Mouse (Mus musculus): ENCODE data around the gene Gstt2. TPM values are rescaled to one million over a fixed set of nuclear protein-coding genes. Genes with fewer than 3 reads are reported as not detected.

Gene Gstt2
- polyA plus RNA-seq, 1 experiment from 2014 or later, result 7.9 TPM

DNA sequence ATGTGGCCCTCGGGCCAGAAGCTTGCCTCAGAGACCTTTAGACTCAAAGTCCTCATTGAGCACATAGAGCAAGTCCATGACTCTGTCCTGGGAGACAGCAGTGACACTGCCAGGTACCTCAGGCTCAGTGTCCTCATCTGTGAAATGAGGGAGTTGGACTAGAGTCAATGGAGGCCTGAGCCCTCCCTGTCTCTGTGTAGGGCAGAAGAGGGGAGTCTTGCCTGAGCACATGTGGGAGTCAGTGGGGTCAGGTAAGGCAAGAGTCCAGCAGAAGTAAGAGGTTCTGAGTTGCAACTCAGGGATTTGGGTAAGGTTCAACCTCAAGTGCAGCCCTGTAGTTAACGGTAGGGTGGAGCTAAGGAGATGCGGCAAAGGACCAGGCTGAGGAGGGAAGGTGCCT is 19.8 kb upstream of the Gstt2 start:
- Histone ChIP-seq H3K4me1 (ENCODE audit: control insufficient read depth, insufficient read depth, low read depth, low read length) (peaks cover 16% of the 10 kb centered on the region), H3K27me3 (replicated peaks; ENCODE audit: control insufficient read depth, insufficient read depth, low read length) (no peaks in the 10 kb centered on the region), H3K9me3 (ENCODE audit: control insufficient read depth, low read length) (no peaks in the 10 kb centered on the region), H3K9ac (ENCODE audit: low read depth, low read length) (no peak overlapping the region), H3K4me2 (ENCODE audit: low read length) (no peak overlapping the region), H3K27ac (ENCODE audit: low read depth, low read length) (no peak overlapping the region), H3K36me3 (ENCODE audit: control insufficient read depth, insufficient read depth, low read length) (no peaks in the 10 kb centered on the region), H3K4me3 (ENCODE audit: low read length) (no peak overlapping the region)
- ATAC-seq, result no peak
- WGBS, result 85% methylated on average over 3 of the region's 3 CpGs

DNA sequence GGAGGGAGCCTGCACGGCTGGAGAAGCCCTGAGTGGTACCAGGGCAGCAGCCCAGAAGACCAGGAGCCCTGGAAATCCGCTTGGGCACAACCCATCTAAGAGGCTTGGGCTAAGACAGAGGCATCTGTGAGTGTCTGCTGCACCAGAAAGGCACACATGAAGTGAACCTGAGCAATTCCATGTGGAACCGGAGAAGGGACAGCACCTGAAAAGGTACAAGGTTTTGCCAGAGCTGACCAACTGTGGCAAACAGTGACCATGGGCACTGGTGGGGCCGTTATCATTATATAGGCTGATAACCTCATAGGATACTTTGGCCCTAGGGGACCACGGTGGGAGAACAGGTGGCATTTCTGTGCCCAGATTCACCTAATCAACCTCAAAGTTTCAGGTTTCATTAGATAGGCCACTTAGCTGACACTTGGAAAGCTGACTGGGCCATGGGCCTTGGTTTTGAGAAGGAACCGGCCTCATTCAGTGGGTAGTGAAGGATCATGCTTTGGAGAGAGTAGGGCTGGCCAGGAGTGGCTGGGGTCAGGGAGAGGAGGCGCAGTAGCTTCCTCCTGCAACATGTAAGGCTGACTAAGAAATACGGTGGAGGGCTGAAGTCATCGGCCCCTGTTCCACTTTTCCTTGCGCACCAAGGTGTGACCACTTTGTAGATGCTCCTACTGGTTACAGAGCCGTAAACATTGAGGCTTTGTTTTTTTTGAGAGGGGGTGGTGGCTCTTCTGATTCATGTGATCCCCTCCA is 19.1 kb upstream of the Gstt2 start:
- no peaks in the 10 kb centered on the region for H3K27me3 ChIP-seq (replicated peaks; ENCODE audit: control insufficient read depth, insufficient read depth, low read length)
- H3K9ac ChIP-seq (ENCODE audit: low read depth, low read length), result no peak overlapping the region
- H3K4me2 ChIP-seq (ENCODE audit: low read length), result no peak overlapping the region
- no peak overlapping the region for H3K27ac ChIP-seq (ENCODE audit: low read depth, low read length)
- H3K4me1 ChIP-seq (ENCODE audit: control insufficient read depth, insufficient read depth, low read depth, low read length), result peaks cover 17% of the 10 kb centered on the region
- ATAC-seq, result no peak
- WGBS, result 84% methylated on average over 11 of the region's 11 CpGs
- no peaks in the 10 kb centered on the region for H3K9me3 ChIP-seq (ENCODE audit: control insufficient read depth, low read length)
- H3K36me3 ChIP-seq (ENCODE audit: control insufficient read depth, insufficient read depth, low read length), result no peaks in the 10 kb centered on the region
- no peak overlapping the region for H3K4me3 ChIP-seq (ENCODE audit: low read length)

DNA sequence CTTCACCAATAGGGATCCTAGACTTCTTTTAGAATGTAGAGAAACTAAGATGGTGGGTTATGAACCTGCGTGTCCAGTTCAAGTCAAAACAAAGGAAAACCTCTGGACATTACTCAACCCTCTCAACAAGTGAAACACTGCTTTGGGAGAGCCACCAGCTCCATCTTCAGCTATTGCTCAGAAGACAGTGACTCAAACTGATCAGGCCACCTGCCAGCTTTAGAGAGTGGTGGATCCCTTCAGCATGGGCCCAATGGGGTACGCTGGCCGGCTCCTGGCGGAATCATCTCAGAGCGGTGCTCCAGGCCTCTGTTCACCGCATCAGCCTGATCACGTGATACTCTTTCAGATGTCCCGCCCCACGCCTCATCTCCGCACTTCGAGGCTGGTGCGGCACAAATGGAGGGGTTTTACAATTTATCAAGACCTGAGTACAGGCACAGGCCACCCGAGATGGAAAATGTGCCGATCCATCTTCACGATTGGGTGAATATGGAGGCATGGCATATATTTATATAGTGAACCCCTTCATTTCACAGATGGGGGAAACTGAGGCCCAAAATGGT is 18.3 kb upstream of the Gstt2 start:
- no peak for ATAC-seq
- 84% methylated on average over 15 of the region's 15 CpGs for WGBS
- no peak overlapping the region for H3K27ac ChIP-seq (ENCODE audit: low read depth, low read length)

DNA sequence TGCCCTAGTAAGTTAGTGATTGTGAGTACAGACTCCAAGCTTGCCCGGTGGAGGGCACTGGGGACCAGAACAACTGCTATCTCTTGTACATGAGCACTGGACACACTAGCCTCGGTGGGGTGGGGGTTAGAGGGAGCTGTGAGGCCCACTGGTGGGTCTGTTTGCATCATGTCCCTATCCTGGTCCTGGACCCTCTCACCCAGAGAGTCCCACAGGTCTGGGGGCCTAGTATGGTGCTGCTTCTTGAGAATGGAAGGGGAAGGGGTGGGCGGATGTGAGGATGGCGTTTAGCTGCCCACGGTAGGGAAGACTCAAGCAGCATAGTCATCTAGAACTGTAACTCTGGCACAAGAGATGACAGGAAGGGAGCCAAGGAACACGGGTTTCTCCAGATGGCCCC is 17.6 kb upstream of the Gstt2 start:
- Histone ChIP-seq H3K36me3 (ENCODE audit: control insufficient read depth, insufficient read depth, low read length) (no peaks in the 10 kb centered on the region), H3K4me1 (ENCODE audit: control insufficient read depth, insufficient read depth, low read depth, low read length) (peaks cover 12% of the 10 kb centered on the region), H3K9me3 (ENCODE audit: control insufficient read depth, low read length) (no peaks in the 10 kb centered on the region), H3K27me3 (replicated peaks; ENCODE audit: control insufficient read depth, insufficient read depth, low read length) (no peaks in the 10 kb centered on the region), H3K27ac (ENCODE audit: low read depth, low read length) (no peak overlapping the region), H3K9ac (ENCODE audit: low read depth, low read length) (no peak overlapping the region), H3K4me3 (ENCODE audit: low read length) (no peak overlapping the region), H3K4me2 (ENCODE audit: low read length) (no peak overlapping the region)
- WGBS, result 85% methylated on average over 6 of the region's 6 CpGs
- ATAC-seq, result no peak

More for the DNA sequence above, 18.3 kb upstream of the Gstt2 start:
- no peak overlapping the region for H3K4me3 ChIP-seq (ENCODE audit: low read length)
- no peaks in the 10 kb centered on the region for H3K9me3 ChIP-seq (ENCODE audit: control insufficient read depth, low read length)
- H3K9ac ChIP-seq (ENCODE audit: low read depth, low read length), result no peak overlapping the region
- no peaks in the 10 kb centered on the region for H3K27me3 ChIP-seq (replicated peaks; ENCODE audit: control insufficient read depth, insufficient read depth, low read length)
- H3K4me2 ChIP-seq (ENCODE audit: low read length), result no peak overlapping the region
- H3K4me1 ChIP-seq (ENCODE audit: control insufficient read depth, insufficient read depth, low read depth, low read length), result peaks cover 16% of the 10 kb centered on the region
- H3K36me3 ChIP-seq (ENCODE audit: control insufficient read depth, insufficient read depth, low read length), result no peaks in the 10 kb centered on the region

DNA sequence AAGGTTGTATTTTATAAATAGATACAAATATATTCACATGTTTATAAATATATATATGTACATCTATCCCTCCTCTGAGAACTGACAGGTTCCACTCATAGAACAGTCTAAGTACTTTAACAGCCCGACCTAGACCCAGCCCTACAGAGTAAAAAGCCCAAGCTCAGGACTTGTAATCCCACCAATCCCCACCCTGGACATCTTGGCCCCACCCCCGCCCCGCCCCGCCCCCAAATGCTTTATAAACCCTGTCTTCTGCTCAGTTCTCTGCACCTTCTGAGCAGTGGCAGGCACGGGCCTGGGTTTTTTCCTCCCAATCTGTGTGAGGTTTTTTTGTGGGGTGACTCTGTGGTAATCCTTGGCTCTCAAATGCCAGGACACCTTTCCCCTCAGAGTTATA is 16.9 kb upstream of the Gstt2 start:
- Histone ChIP-seq H3K9me3 (ENCODE audit: control insufficient read depth, low read length) (no peaks in the 10 kb centered on the region), H3K27ac (ENCODE audit: low read depth, low read length) (no peak overlapping the region), H3K4me1 (ENCODE audit: control insufficient read depth, insufficient read depth, low read depth, low read length) (peaks cover 12% of the 10 kb centered on the region), H3K4me3 (ENCODE audit: low read length) (no peak overlapping the region), H3K9ac (ENCODE audit: low read depth, low read length) (no peak overlapping the region), H3K27me3 (replicated peaks; ENCODE audit: control insufficient read depth, insufficient read depth, low read length) (no peaks in the 10 kb centered on the region), H3K36me3 (ENCODE audit: control insufficient read depth, insufficient read depth, low read length) (no peaks in the 10 kb centered on the region), H3K4me2 (ENCODE audit: low read length) (no peak overlapping the region)
- 56% methylated on average over 5 of the region's 5 CpGs for WGBS
- 0 out of 2 replicates have a peak, but pooled peaks have one; percentile 12 for ATAC-seq

DNA sequence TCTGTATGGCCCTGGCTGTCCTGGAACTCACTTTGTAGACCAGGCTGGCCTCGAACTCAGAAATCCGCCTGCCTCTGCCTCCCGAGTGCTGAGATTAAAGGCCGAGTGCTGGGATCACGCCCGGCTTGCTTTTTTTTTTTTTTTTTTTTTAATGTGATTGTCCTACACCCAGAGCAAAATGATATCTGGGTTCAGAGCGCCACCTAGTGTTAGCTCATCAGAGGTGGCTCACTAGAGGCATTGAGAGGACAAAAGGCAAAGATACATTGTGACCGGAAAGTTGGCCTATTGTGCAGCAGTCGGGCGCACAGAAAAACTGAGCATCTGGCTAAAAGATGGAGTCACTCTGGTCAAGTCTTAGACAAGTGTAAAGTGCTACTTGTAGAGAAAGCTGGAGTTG is 16.2 kb upstream of the Gstt2 start:
- H3K9ac ChIP-seq (ENCODE audit: low read depth, low read length), result no peak overlapping the region
- peak; percentile 55; the same call in 1 of the 2 replicates for ATAC-seq
- H3K4me2 ChIP-seq (ENCODE audit: low read length), result no peak overlapping the region
- H3K9me3 ChIP-seq (ENCODE audit: control insufficient read depth, low read length), result no peaks in the 10 kb centered on the region
- H3K4me1 ChIP-seq (ENCODE audit: control insufficient read depth, insufficient read depth, low read depth, low read length), result peaks cover 9% of the 10 kb centered on the region
- WGBS, result 17% methylated on average over 10 of the region's 10 CpGs
- H3K27me3 ChIP-seq (replicated peaks; ENCODE audit: control insufficient read depth, insufficient read depth, low read length), result no peaks in the 10 kb centered on the region
- H3K27ac ChIP-seq (ENCODE audit: low read depth, low read length), result no peak overlapping the region
- no peak overlapping the region for H3K4me3 ChIP-seq (ENCODE audit: low read length)
- no peaks in the 10 kb centered on the region for H3K36me3 ChIP-seq (ENCODE audit: control insufficient read depth, insufficient read depth, low read length)

DNA sequence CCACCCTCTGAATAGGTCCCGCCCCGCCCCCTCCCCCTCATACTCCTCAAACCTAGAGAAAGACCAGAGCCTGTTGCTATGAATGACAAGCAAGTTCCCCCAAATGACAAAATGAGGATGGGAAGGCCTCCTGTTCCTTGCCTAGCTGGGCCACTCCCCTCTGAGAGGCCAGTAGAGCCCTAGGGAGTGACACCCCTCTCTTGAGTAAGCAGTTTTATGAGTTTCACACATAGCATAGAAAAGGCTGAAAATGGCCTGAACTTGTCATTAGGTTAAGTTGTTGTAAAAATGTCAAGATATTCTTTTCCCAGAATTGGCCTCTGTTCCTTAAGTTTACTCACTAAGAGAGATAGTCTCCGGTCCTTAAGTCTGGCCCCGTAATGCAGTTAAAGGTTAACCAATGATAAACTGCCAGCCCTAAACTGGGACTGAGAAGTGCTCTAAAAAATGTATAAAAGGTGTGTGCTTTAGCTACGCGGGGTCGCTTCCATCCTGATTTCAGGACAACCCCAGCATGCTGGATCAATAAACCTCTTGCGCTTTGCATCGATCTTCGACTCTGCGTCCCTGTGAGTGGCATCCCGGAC is 15.4 kb upstream of the Gstt2 start:
- WGBS, result 93% methylated on average over 12 of the region's 12 CpGs
- no peak overlapping the region for H3K27ac ChIP-seq (ENCODE audit: low read depth, low read length)
- H3K27me3 ChIP-seq (replicated peaks; ENCODE audit: control insufficient read depth, insufficient read depth, low read length), result no peaks in the 10 kb centered on the region
- no peak overlapping the region for H3K9ac ChIP-seq (ENCODE audit: low read depth, low read length)
- no peak for ATAC-seq
- H3K36me3 ChIP-seq (ENCODE audit: control insufficient read depth, insufficient read depth, low read length), result no peaks in the 10 kb centered on the region
- peaks cover 5% of the 10 kb centered on the region for H3K4me1 ChIP-seq (ENCODE audit: control insufficient read depth, insufficient read depth, low read depth, low read length)
- no peaks in the 10 kb centered on the region for H3K9me3 ChIP-seq (ENCODE audit: control insufficient read depth, low read length)
- H3K4me3 ChIP-seq (ENCODE audit: low read length), result no peak overlapping the region
- H3K4me2 ChIP-seq (ENCODE audit: low read length), result no peak overlapping the region

DNA sequence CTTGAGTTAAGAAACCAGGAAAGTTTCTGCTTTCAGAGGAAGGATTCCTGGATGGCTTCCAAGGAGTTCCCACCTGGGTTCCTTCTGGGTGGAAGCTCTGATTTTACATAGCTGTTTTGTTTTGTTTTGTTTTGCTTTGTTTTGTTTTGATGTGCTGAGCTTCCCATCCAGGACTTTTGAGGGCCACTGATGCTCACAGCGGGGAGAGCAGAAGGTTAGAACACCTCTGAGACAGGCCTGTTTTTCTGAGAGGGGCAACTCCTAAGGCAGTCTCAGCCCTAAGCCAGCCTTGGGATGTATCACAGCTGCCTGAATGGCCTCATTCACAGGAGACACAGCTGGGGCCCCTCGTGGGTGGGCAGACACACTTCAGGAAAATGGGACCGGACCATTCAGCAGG is 14.5 kb upstream of the Gstt2 start:
- H3K4me1 ChIP-seq (ENCODE audit: control insufficient read depth, insufficient read depth, low read depth, low read length), result peaks cover 4% of the 10 kb centered on the region
- H3K27me3 ChIP-seq (replicated peaks; ENCODE audit: control insufficient read depth, insufficient read depth, low read length), result no peaks in the 10 kb centered on the region
- no peaks in the 10 kb centered on the region for H3K9me3 ChIP-seq (ENCODE audit: control insufficient read depth, low read length)
- 36% methylated on average over 3 of the region's 3 CpGs for WGBS
- H3K9ac ChIP-seq (ENCODE audit: low read depth, low read length), result no peak overlapping the region
- no peak overlapping the region for H3K27ac ChIP-seq (ENCODE audit: low read depth, low read length)
- no peak overlapping the region for H3K4me2 ChIP-seq (ENCODE audit: low read length)
- no peaks in the 10 kb centered on the region for H3K36me3 ChIP-seq (ENCODE audit: control insufficient read depth, insufficient read depth, low read length)
- no peak for ATAC-seq
- H3K4me3 ChIP-seq (ENCODE audit: low read length), result no peak overlapping the region

DNA sequence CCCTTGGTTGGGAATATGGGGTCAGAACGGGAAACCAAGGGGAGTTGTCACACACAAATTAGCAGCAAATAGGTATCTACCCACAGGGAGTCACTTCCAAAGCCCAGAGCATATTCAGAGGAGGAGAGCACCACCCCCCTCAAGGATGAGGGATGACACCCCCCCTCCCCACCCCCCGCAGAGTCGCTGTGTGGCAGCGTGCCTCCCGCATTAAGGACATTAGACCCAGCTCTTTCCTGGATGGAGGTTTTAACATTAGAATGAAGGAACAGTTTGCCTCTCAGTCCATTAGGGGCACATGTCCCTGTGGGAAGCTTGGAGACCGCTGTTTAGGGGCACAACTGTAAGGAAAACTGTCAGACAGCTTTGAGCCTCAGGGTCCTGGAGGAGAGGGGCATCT is 13.9 kb upstream of the Gstt2 start:
- Histone ChIP-seq H3K9ac (ENCODE audit: low read depth, low read length) (no peak overlapping the region), H3K27me3 (replicated peaks; ENCODE audit: control insufficient read depth, insufficient read depth, low read length) (no peaks in the 10 kb centered on the region), H3K36me3 (ENCODE audit: control insufficient read depth, insufficient read depth, low read length) (no peaks in the 10 kb centered on the region), H3K9me3 (ENCODE audit: control insufficient read depth, low read length) (no peaks in the 10 kb centered on the region), H3K27ac (ENCODE audit: low read depth, low read length) (no peak overlapping the region), H3K4me3 (ENCODE audit: low read length) (no peak overlapping the region), H3K4me2 (ENCODE audit: low read length) (no peak overlapping the region), H3K4me1 (ENCODE audit: control insufficient read depth, insufficient read depth, low read depth, low read length) (peaks cover 4% of the 10 kb centered on the region)
- WGBS, result 4% methylated on average over 6 of the region's 6 CpGs
- no peak for ATAC-seq

All from hindbrain, embryonic 16.5 days (tissue).